Mouse (Mus musculus): Measurements from ENCODE around the gene Svopl.

The Svopl gene

GRCm38 (mm10) chr6:38046838-38047237 is at the start of gene Svopl:
Gene Svopl (minus strand): TSS chr6:38046996.
- DNase-seq (ENCODE audit: low read depth, low spot score), result no peak

- no peak for DNase-seq (ENCODE audit: low read depth, low spot score)
These were observed 47.9 kb upstream of the Svopl start for GRCm38 (mm10) chr6:38094701-38095100.

GRCm38 (mm10) chr6:38092539-38092938 is 45.7 kb upstream of the Svopl start:
- no peak for DNase-seq (ENCODE audit: low read depth, low spot score)

- no peak for DNase-seq (ENCODE audit: low read depth, low spot score)
These were observed 40.6 kb upstream of the Svopl start for GRCm38 (mm10) chr6:38087242-38088026.

GRCm38 (mm10) chr6:38083204-38083603 is 36.4 kb upstream of the Svopl start:
- DNase-seq (ENCODE audit: low read depth, low spot score), result no peak

GRCm38 (mm10) chr6:38081727-38082341 is 35.0 kb upstream of the Svopl start:
- peak; percentile 7 for DNase-seq (ENCODE audit: low read depth, low spot score)

GRCm38 (mm10) chr6:38080364-38080763 is 33.6 kb upstream of the Svopl start:
- DNase-seq (ENCODE audit: low read depth, low spot score), result no peak

GRCm38 (mm10) chr6:38073592-38073991 is 26.8 kb upstream of the Svopl start:
- no peak for DNase-seq (ENCODE audit: low read depth, low spot score)

- no peak for DNase-seq (ENCODE audit: low read depth, low spot score)
These were observed 25.5 kb upstream of the Svopl start for GRCm38 (mm10) chr6:38072137-38072796.

GRCm38 (mm10) chr6:38071256-38071655 is 24.5 kb upstream of the Svopl start:
- DNase-seq (ENCODE audit: low read depth, low spot score), result no peak

- DNase-seq (ENCODE audit: low read depth, low spot score), result peak; percentile 68
These were observed 19.4 kb upstream of the Svopl start for GRCm38 (mm10) chr6:38066215-38066614.

- DNase-seq (ENCODE audit: low read depth, low spot score), result no peak
These were observed 18.8 kb upstream of the Svopl start for GRCm38 (mm10) chr6:38065501-38066122.

GRCm38 (mm10) chr6:38065122-38065500 is 18.3 kb upstream of the Svopl start:
- DNase-seq (ENCODE audit: low read depth, low spot score), result no peak

- no peak for DNase-seq (ENCODE audit: low read depth, low spot score)
These were observed 17.8 kb upstream of the Svopl start for GRCm38 (mm10) chr6:38064621-38065020.

- DNase-seq (ENCODE audit: low read depth, low spot score), result no peak
These were observed 12.0 kb upstream of the Svopl start for GRCm38 (mm10) chr6:38058805-38059204.

- DNase-seq (ENCODE audit: low read depth, low spot score), result no peak
These were observed 8.9 kb upstream of the Svopl start for GRCm38 (mm10) chr6:38055471-38056330.

GRCm38 (mm10) chr6:38049601-38050000 is 2.8 kb upstream of the Svopl start:
- DNase-seq (ENCODE audit: low read depth, low spot score), result no peak

GRCm38 (mm10) chr6:38048800-38049561 is 2.2 kb upstream of the Svopl start:
- DNase-seq (ENCODE audit: low read depth, low spot score), result no peak

GRCm38 (mm10) chr6:38048003-38048402 is 1.2 kb upstream of the Svopl start:
- DNase-seq (ENCODE audit: low read depth, low spot score), result no peak

GRCm38 (mm10) chr6:38032801-38033566 is 13.8 kb downstream of the Svopl start:
- no peak for DNase-seq (ENCODE audit: low read depth, low spot score)

All from skeletal muscle tissue, adult 2 months (tissue).